Mouse (Mus musculus): ENCODE results near the gene Entpd6. TPM values are rescaled to one million over a fixed set of nuclear protein-coding genes. Genes with fewer than 3 reads are reported as not detected.

The Entpd6 gene
- polyA plus RNA-seq, 1 experiment from 2014 or later: 67.2 TPM

Other genes starting within 250 kb of the Entpd6 start
- 0.43 and 0.54 TPM in 2 replicates for gene Cst7, start 178.6 kb upstream of the Entpd6 start, polyA plus RNA-seq (2014; fragmentation: Nextera tagmentation; extraction: Ambion mirVana)
- 41.6 and 42.6 TPM in 2 replicates for gene Apmap, start 140.5 kb upstream of the Entpd6 start, polyA plus RNA-seq (2014; fragmentation: Nextera tagmentation; extraction: Ambion mirVana)
- gene Acss1, start 80.5 kb upstream of the Entpd6 start, polyA plus RNA-seq (2014; fragmentation: Nextera tagmentation; extraction: Ambion mirVana): 14.8 and 18.2 TPM in 2 replicates
- 0.05 TPM in 2 replicates for gene Vsx1, start 59.7 kb upstream of the Entpd6 start, polyA plus RNA-seq (2014; fragmentation: Nextera tagmentation; extraction: Ambion mirVana)
- 93.9 and 108 TPM in 2 replicates for gene Pygb, start 37.7 kb downstream of the Entpd6 start, polyA plus RNA-seq (2014; fragmentation: Nextera tagmentation; extraction: Ambion mirVana)
- 126 and 136 TPM in 2 replicates for gene Abhd12, start 155.7 kb downstream of the Entpd6 start, polyA plus RNA-seq (2014; fragmentation: Nextera tagmentation; extraction: Ambion mirVana)
- gene Gins1, start 156.4 kb downstream of the Entpd6 start, polyA plus RNA-seq (2014; fragmentation: Nextera tagmentation; extraction: Ambion mirVana): 16.0 and 17.5 TPM in 2 replicates

All from hindbrain, embryonic 14.5 days (tissue).